Mouse (Mus musculus): Measurements from ENCODE around the gene Disp1.

The Disp1 gene

DNA sequence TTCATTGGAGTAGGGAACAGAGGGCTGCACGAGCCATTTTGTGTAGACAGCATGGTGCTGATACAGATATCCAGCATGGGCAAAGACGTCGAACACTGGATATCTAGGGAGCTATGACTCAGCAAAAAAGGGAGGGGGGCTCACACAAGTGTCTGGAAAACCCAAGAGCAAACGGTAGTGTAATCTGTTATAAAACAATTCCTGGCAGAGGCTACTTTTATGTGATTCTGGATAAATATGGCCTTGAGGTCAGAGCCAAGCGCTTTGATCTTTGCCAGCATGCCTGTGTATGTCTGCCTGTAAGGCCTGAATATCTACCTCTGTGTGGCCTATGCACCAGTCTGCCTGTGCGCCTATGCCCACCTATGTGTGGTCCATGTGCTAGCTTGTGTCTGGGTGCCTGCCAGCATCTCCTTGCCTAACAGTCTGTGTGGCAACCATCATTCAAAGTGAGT, 8.5 kb downstream of the Disp1 start:
- in situ Hi-C loops (cut with MboI; ENCODE audit: low pct_unique_long_range_greater_than_20kb in 1 of 2, low sequenced_read_pairs in 2 of 2, unreplicated experiment in 1 of 2), result no loop called here

DNA sequence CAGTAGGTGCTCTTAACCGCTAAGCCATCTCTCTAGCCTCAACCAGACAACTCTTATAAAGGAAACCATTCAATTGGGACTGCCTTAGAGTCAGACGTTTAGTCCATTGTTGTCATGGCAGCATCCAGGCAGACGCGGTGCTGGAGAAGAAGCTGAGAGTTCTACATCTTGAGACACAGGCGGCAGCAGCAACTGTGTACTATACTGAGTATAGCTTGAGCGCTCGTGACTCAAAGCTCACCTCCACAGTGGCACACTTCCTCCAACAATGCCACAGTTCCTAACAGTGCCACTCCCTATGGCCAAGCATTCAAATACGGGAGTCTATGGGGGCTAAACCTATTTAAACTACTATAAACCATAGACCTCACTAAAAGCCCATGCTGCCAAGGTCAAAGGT, 11.2 kb downstream of the Disp1 start:
- in situ Hi-C loops (cut with MboI; ENCODE audit: low pct_unique_long_range_greater_than_20kb in 1 of 2, low sequenced_read_pairs in 2 of 2, unreplicated experiment in 1 of 2), result no loop called here

DNA sequence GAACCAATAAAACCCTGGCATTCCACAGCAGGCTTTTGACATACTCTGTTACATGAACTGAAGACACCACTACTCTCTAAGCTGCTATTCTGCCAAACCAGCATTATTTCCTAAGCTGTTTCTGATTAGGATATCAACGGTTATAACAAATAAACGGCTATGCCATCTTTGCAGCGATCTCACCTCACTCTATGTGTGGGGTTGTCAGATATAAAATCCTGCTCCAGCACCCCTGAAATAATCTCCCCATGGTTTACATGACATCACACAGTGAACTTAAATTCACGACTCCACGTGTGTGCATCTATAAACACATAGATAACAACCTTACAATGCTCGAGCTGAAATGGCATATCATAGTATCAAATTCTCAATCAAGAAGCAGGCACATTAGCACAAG, 13.7 kb downstream of the Disp1 start:
- in situ Hi-C loops (cut with MboI; ENCODE audit: low pct_unique_long_range_greater_than_20kb in 1 of 2, low sequenced_read_pairs in 2 of 2, unreplicated experiment in 1 of 2), result no loop called here

DNA sequence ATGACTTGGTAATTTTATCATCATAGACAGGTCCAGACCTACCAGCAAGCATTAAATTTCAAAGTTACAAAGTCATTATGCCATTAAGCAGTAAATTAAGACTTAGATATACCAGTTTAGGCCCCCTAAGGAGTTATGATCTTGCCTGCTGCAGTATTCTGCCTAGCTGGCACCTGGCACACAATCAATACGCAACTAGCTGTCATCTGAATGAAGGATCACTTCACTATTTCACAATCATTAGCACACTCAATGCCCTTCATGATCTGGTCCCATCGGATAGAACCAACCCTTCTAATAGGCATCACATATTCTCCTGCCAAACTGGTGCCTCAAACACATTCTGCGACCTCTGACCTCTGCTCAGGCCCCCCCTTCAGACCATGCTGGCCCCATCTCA, 14.2 kb downstream of the Disp1 start:
- in situ Hi-C loops (cut with MboI; ENCODE audit: low pct_unique_long_range_greater_than_20kb in 1 of 2, low sequenced_read_pairs in 2 of 2, unreplicated experiment in 1 of 2), result no loop called here

DNA sequence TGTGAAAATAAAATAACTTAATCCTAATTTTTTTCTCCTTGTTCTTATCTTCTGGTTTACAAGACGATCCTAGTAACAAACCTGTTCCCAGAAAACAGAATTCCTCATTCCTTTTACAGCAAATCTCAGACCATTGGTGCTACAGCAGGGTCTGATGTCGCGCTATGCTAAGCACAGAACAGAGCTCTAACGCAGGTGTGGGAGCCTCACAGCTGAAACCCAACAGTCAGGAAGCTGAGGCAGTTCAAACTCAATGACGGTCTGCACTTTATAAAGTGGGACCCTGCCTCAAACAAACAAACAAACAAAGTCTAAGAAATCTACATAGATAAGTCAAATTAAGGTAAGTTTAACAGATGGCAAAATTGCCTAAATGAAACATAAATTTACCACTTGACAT, 20.4 kb downstream of the Disp1 start:
- in situ Hi-C loops (cut with MboI; ENCODE audit: low pct_unique_long_range_greater_than_20kb in 1 of 2, low sequenced_read_pairs in 2 of 2, unreplicated experiment in 1 of 2), result no loop called here

DNA sequence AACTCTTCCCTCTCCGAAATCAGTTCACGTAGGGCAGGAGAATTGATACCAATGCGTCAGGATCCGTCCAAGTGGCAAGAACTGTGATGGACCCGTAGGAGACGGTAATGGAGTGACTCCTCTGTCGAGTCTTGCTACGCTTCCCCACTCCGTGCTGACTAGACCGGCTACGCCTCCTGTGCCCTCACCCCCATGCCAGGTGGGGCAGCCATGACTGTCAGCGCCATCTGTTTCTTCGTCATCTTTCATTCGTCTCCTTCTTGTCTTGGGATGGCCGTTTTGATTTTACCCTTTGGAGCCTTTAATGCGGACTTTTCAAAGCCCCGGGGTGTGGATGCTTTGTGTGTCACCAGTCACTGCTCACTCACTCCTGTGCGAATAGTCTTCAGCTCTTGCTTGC, 26.6 kb downstream of the Disp1 start:
- in situ Hi-C loops (cut with MboI; ENCODE audit: low pct_unique_long_range_greater_than_20kb in 1 of 2, low sequenced_read_pairs in 2 of 2, unreplicated experiment in 1 of 2), result no loop called here

DNA sequence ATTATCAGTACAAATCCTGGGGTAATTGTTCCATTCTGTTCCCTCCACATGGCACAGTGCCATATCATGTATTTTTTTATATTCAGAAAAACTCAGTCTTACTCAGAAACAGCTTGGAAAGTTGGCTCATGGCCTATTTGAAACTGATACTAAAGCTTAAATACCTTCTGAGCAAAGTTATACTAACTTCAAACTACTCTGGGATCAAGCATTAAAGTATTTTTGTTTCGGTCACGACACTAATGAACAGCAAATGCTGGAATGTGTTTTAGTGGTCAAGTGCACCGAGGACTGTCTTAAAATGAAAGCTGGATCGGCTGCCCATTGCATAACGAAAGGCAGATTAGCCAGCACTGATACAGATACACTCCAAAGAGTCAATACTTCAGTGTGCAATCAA, 27.2 kb downstream of the Disp1 start:
- in situ Hi-C loops (cut with MboI; ENCODE audit: low pct_unique_long_range_greater_than_20kb in 1 of 2, low sequenced_read_pairs in 2 of 2, unreplicated experiment in 1 of 2), result no loop called here

DNA sequence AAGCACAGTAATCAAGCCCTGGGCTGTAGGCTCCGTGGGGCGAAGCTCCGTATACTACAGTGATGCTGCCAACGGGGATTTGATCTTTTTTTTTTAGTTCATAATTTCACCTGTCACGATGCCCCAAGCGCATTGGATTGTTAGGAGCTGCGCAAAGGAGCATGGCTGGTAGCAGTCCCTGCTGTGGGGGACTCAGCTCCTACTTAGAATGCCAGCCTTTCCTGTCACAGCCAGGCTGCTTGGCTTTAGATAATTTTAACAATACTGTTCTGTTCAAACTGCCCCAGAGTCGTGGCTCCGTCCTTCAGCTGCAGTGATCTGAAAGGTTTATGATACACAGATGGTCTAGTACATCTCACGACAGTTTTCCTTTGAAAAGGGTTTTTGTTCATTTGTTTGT, 29.9 kb downstream of the Disp1 start:
- in situ Hi-C loops (cut with MboI; ENCODE audit: low pct_unique_long_range_greater_than_20kb in 1 of 2, low sequenced_read_pairs in 2 of 2, unreplicated experiment in 1 of 2), result no loop called here

DNA sequence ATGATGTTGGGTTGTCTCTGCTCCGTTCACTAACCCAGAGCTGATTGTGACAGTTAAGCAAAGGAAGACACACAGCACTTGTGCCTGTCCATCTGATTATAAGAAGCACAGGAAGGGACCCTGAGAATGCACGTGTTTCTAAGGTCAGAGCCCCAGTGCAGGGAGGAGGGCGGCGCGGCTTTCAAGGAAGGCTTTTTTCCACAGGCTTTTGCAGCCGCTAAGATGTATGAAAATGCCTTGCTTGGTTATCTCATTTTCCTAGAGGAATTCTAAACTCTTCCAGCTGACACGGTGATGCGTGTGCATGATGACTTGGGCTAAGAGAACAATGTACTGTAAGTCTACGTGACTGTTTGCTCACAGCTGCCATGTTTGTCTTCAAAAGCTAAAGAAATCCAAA, 30.9 kb downstream of the Disp1 start:
- in situ Hi-C loops (cut with MboI; ENCODE audit: low pct_unique_long_range_greater_than_20kb in 1 of 2, low sequenced_read_pairs in 2 of 2, unreplicated experiment in 1 of 2), result no loop called here

DNA sequence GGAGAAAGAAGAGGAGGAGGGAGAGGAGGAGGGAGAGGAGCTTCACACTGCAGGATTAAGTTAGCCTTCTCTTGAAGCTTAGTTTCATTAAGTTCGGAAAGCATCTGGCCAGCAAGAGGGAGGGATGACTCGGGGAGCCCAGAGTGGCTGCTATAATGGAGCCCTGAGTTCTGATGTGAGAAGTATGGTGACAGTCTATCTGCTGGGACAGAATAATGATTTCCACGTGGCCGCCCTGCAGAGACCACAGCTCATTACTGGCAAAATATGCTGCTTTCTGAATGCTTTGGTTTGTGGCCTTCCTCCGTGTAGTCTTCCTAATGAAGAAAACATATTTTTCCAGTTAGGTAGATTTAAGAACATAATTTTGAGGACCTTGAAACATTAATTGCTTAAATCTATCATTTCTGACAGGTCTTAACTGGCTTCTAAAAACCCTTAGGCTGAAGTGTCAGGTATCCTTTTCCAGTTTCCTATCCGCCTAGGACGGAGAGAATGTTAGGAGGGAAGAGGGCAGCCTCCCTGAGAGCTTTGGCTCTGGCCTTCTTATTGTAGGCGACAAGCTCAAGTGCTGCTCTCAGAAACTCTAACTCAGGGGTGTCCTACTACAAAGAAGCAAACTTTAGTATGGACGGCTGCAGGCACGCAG, 32.2 kb downstream of the Disp1 start:
- in situ Hi-C loops (cut with MboI; ENCODE audit: low pct_unique_long_range_greater_than_20kb in 1 of 2, low sequenced_read_pairs in 2 of 2, unreplicated experiment in 1 of 2), result no loop called here

DNA sequence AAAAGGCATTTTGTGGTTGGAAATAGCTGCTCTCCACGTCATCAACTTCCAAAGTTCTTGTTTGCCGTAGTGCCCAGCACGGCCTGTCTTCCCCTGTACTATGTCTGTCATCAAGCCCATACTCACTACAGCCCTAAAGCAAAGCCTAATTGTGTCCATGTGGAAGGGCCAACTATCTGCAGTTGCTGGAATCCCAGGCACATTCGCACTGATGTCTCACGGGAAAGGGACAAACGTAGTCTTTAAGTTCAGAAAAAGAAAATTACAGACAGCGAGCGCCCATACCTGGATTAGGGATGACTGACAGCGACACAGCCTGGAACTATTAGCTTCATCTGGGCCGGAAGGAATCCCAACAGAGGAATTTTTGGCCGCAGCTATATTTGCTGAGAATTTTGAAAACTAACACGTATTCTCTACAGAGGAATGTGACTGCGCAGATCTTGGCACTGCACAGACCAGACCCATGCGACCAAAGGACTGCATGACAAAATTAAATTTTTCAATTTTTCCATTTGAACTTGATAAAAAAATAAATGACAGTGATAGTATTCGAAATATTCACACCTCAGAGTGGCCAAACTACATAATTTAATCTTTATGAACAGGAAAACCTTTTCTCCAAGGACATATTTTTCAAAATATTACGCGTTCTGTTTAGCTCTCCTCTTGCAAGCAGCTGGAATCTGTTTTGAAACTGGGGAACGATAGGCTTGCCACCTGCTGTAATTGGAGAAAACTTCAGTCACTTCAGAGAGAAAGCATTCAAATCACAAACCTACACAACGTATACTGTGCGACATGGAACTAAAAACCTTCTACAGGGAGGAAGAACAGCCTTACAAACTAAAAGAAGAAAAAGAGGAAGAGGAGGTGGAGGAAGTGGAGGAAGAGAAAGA, 33.0 kb downstream of the Disp1 start:
- in situ Hi-C loops (cut with MboI; ENCODE audit: low pct_unique_long_range_greater_than_20kb in 1 of 2, low sequenced_read_pairs in 2 of 2, unreplicated experiment in 1 of 2), result no loop called here

DNA sequence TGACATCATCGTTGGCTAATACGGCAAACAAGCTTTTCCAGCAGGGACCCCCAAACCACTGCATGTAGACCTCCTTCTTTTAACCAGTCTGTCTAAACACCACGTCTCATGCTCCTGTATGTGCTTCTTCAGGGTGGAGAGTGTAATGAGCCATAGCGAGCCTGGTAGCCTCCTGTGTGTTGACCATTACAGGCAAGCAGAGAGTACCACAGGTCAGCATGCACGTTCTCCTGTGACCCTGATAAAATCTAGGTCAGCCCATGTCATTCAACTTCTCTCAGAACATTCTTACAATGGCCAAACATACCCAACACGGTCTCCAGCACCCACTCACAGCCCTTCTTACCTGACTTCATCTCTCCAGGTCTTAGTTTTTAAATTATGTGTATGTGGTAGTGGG, 35.8 kb downstream of the Disp1 start:
- in situ Hi-C loops (cut with MboI; ENCODE audit: low pct_unique_long_range_greater_than_20kb in 1 of 2, low sequenced_read_pairs in 2 of 2, unreplicated experiment in 1 of 2), result no loop called here

DNA sequence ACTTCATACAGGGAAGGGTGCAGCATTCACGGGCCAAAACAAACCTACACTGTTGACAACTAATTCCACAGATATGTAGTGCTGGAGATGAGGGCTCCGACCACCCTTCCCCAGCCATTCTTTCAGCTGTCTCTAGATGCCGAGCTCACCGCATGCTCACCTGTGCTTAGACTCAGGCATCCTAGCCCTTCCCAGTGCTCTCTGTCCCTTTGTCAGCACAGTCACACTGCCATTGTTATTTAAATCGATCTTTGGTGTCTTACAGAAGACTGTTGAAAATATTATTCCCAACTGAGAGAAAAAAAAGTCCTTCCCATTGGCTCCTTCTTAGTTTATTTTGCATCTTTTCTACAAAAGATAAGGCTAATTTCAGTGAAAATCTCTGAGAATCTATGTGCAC, 36.6 kb downstream of the Disp1 start:
- in situ Hi-C loops (cut with MboI; ENCODE audit: low pct_unique_long_range_greater_than_20kb in 1 of 2, low sequenced_read_pairs in 2 of 2, unreplicated experiment in 1 of 2), result no loop called here

DNA sequence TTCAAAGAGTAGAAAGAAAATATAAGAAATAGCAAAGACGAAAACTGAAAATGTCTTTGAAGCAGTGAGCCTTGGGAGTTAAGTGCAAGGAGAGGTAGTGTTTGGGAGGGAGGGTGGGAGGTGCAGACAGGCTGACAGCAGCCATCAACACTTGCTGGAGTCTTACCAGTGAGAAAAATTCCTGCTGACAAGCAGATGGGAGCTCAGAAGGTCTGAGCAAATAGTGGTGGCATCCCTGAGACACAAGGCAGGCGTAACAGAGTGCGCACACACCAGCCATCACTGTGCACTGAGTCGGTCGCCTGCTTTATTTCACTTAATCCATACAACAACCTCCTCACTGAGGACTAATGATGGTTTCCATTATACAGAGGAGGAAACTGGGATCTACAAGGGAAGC, 37.8 kb downstream of the Disp1 start:
- in situ Hi-C loops (cut with MboI; ENCODE audit: low pct_unique_long_range_greater_than_20kb in 1 of 2, low sequenced_read_pairs in 2 of 2, unreplicated experiment in 1 of 2), result no loop called here

DNA sequence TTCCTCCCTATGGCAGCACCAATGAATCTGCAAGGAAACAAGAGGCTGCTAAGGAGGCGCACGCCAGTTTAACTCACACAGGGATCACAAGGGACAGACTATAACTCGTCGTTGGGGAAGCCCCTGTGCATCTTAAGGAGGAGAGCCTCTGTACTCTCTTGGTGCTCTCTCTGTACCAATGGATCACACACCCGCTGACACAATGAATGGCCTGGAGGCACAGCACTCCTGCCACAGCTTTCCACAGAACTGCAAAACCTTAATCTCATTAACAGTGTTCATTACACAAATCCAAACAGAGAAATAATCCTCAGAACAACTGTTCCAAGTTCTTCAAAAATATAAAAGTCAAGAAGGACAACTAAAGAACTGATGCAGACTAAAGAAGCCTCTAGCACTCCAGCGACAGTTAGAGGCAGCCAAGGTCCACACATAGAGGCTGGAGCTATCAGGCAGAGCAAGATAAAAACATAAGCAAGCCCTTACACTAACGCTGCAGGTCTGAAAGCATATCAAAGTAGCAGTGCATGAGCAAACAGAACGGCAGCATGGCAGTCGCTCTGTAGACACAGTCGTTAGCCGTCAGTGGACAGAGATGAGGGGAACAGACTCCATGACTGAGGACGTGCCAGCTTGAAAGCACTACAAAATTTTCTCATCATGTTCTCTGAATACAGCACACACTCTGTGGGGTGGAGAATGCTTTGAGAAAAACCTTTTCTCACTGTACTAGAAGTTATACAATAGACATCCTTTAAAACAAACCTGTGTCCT, 38.5 kb downstream of the Disp1 start:
- in situ Hi-C loops (cut with MboI; ENCODE audit: low pct_unique_long_range_greater_than_20kb in 1 of 2, low sequenced_read_pairs in 2 of 2, unreplicated experiment in 1 of 2), result no loop called here

DNA sequence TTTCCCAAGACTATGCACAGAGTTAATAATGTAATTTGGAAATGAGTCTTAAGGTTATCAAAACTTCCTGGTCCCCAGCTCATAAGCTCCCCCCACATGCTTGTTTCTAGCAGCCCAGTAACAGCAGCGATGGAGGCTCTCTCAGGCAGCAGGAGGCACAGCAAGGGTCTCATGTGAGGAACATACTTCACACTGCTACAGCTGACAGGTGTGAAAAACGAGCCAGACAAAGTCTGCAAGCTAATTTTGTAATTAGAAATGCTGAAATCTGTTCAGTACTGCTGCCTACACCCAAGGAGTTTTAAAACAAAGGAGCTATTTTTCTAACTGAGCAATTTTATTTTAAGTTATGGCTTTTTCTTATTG, 40.3 kb downstream of the Disp1 start:
- in situ Hi-C loops (cut with MboI; ENCODE audit: low pct_unique_long_range_greater_than_20kb in 1 of 2, low sequenced_read_pairs in 2 of 2, unreplicated experiment in 1 of 2), result no loop called here

DNA sequence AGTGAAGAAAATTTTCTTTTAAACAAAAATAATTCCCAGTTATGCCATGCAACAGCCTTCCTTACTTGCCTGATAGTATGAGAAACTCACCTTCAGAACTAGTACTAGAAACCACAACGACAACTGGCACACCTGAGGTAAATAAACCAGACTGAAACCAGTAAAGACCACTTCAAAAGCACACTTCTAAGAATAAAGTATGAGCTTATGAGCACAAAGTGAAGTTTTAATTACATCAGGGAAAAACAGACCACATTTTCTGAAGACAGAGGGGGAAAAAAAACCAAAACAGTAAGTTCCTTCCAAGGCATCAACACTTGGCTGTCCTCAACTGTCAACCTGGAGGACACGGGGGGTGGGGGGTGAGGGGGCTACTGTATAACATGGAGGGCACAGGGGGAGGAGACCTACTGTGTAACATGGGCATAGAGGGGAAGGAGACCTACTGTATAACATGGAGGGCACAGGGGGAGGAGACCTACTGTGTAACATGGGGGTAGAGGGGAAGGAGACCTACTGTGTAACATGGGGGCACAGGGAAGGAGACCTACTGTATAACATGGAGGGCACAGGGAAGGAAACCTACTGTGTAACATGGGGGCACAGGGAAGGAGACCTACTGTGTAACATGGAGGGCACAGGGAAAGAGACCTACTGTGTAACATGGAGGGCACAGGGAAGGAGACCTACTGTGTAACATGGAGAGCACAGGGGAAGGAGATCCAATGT, 40.9 kb downstream of the Disp1 start:
- in situ Hi-C loops (cut with MboI; ENCODE audit: low pct_unique_long_range_greater_than_20kb in 1 of 2, low sequenced_read_pairs in 2 of 2, unreplicated experiment in 1 of 2), result no loop called here

DNA sequence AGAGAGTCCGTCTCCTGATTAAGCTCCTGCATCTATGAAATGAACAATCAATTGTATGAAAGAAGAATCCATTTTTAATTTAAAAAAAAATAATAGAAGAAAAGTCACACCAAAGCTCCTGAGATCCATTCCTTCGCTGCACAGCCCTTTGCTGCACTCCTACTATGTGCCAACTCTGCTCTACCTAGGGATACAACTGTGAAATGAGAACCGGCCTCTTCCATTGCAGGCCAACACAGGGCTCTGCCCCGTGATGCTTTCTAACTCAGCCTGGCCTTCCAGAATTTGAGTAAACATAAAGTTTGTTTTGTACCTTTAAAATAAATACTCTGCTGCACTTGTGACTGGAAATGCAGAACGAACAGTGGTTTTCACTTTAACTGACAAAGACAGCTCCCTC, 42.0 kb downstream of the Disp1 start:
- in situ Hi-C loops (cut with MboI; ENCODE audit: low pct_unique_long_range_greater_than_20kb in 1 of 2, low sequenced_read_pairs in 2 of 2, unreplicated experiment in 1 of 2), result no loop called here

DNA sequence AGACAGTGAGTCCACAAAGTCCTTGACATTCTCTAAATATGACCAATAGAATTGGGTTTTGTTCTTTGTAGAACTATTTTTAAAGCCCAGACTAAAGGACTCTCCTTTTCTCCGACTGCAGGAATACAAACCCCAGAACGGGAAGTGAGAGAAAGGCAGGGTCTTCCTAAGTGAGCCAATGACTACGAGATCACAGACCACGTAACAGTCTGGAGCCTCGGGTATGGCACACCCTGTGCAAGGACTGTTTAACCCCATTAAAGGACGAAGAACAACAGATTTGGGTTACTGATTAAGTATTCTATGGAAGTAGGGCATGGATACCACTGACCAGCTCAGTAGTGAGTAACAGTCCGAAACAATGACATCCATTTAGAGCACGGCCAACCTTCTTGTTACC, 46.1 kb downstream of the Disp1 start:
- in situ Hi-C loops (cut with MboI; ENCODE audit: low pct_unique_long_range_greater_than_20kb in 1 of 2, low sequenced_read_pairs in 2 of 2, unreplicated experiment in 1 of 2), result no loop called here
